Mouse (Mus musculus): Measurements from ENCODE around the gene Apol6.

DNA sequence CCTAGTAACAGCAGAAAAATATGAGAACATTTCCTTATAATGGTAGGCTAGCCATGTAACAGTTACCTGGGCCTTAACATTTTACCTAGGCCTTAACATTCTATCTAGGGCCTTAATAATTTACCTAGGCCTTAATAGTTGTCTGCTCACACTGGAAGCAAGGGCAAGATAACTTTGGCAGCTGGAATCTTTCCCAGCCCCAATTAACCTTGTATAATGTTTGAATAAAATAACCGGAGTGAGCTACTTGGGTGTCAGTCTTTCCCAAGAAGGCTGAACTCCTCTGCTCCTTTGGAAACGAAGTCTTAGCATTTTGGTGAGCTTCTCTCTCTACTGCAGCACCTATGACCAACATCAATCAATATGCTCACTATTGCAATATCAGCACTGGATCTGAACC, 46.5 kb upstream of the Apol6 start:
- no peak for TF ChIP-seq CTCF (IDR thresholded peaks at IDR 0.05; ENCODE audit: borderline replicate concordance, control insufficient read depth, extremely low read depth, insufficient read depth, low read length, poor library complexity)
- no peak for TF ChIP-seq POLR2A (IDR thresholded peaks at IDR 0.05; ENCODE audit: control insufficient read depth, extremely low read depth, insufficient read depth, low read length, poor library complexity)

Measured in thymus, adult 2 months (tissue).